Mouse (Mus musculus) kidney, adult 2 months (tissue): Measurements from ENCODE around the gene Pop5.

Experiments used
- CTCF ChIP-seq: fragments of 200-500 bp; conservative IDR thresholded peaks from 2 replicates; pipeline ENCODE4 v1.5.1; 2011; ENCODE audit warnings: low read depth, mild to moderate bottlenecking, control low read depth, low read length, moderate library complexity, mixed read lengths; ENCODE audit not compliant: insufficient read depth, insufficient read length
- POLR2A ChIP-seq: fragments of 200-500 bp; IDR thresholded peaks from one replicate; pipeline ENCODE4 v1.6.1; 2011; ENCODE audit warnings: low read depth, low read length, control low read depth

DNA sequence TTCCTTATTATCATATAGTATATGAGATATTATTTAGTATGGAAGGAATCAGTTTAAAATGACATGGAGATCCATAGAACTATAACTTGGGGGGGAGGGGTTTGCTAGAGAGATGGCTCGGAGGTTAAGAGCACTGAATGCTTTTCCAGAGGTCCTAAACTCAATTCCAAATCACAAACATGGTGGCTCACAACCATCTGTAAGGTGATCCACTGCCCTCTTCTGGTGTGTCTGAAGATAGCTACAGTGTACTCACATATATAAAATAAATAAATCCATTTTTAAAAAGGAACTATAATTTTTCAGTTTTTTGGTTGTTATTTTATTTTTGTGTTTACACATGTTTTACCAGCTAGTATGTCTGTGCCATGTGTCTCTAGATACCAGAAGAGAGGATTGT lies 38.7 kb downstream of the Pop5 start:
- TF ChIP-seq CTCF (no peak), POLR2A (no peak)
